Mouse (Mus musculus) Patski (cell line): ENCODE results near the gene Rev1. TPM values are rescaled to one million over a fixed set of nuclear protein-coding genes. Genes with fewer than 3 reads are reported as not detected.

ENCODE experiments used
- ATAC-seq: fragments of 100-300 bp; one replicate; pipeline ENCODE4 v1.8.0; 2021
- CTCF ChIA-PET: fragments of 350-600 bp; sonication (Branson Sonifier 250); formaldehyde crosslinking; loops from one replicate; lab custom pipeline; 2022; ENCODE audit warnings: inconsistent platforms; lab: Charles Lee
- POLR2A ChIA-PET: fragments of 350-600 bp; sonication (Branson Sonifier 250); formaldehyde crosslinking; loops from one replicate; lab custom pipeline; 2022; ENCODE audit warnings: antibody characterized with exemption, inconsistent platforms; lab: Charles Lee
- DNase-seq: peaks from one replicate; pipeline ENCODE4 v3.0.0-alpha.2; 2011; ENCODE audit warnings: low read depth, low spot score
- H3K27me3 ChIP-seq: fragments of 371-371 bp; one replicate; pipeline ENCODE4 v1.5.1; 2021
- CTCF ChIP-seq: fragments of 100-300 bp; IDR thresholded peaks from one replicate; pipeline ENCODE4 v1.5.1; 2021
- in situ Hi-C: fragments of 300-500 bp; cut with MboI; formaldehyde crosslinking; loops from 3 replicates; pipeline ENCODE4 v1.11.1; 2018; ENCODE audit warnings: low pct_unique_long_range_greater_than_20kb, mixed read lengths
- polyA plus RNA-seq: library from polyadenylated mRNA; unstranded; gene quantifications from one replicate; pipeline ENCODE4 v1.2.3, GENCODE M21; 2021

Gene Rev1
- 17.3 TPM for polyA plus RNA-seq

- DNase-seq = peak; percentile 28
- ChIA-PET CTCF (no interaction called here), POLR2A (no interaction called here)
- TF ChIP-seq CTCF = peak; percentile 99
- in situ Hi-C loops = loop anchor here (10.0 kb wide), 1 partner anchor 255 kb away; the partner anchor contains the start of gene Lipt1
- H3K27me3 ChIP-seq = peaks cover 10% of the 10 kb centered on the region
- ATAC-seq = peak; percentile 93
These were observed at the start of gene Rev1 for GRCm38 (mm10) chr1:38129501-38130267. TSS of gene Rev1 (minus strand) at chr1:38129801.

DNA sequence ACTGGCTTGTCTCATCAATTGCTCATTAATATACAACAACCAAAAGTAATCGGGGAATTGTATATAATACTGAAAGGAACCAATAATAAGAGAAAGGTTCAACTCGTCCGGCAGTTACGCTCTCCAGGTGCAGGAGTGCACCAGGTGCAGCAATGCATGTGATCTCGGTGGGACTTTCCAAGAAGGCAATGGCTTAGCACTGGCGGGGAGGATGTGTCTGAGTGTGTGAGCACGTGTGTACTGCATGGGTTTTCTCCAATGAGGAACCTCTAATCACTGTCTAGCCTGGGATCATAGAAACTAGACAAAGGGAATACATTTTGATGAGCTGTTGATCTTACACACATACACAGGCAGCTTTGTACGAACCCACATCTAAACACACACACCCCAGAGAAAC lies 49.3 kb upstream of the Rev1 start:
- ATAC-seq (no peak), DNase-seq (no peak)
- CTCF ChIA-PET = no interaction called here
- POLR2A ChIA-PET = no interaction called here
- no peak for TF ChIP-seq CTCF
- in situ Hi-C loops = no loop called here
- peaks cover 8% of the 10 kb centered on the region for H3K27me3 ChIP-seq

DNA sequence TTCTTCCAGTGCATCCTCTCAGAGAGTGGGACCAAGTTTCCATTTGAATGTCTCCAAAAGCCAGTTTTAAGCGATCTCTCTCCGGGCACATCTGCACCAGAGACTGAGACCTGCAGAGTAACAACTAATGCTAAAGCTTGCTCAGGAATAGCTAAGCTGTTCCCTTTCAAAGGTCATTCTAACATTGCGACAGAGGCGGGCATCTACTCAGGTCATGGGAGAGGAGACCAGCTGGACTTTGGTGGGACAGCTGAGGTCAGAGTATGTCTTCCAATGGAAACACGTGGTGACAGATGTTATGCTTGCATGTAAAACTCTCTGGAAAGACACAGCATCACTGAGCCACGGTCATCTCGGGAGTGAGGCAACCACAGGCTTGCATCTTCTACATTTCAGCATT lies 46.5 kb upstream of the Rev1 start:
- in situ Hi-C loops = no loop called here
- POLR2A ChIA-PET = no interaction called here
- no peak for TF ChIP-seq CTCF
- peaks cover 8% of the 10 kb centered on the region for H3K27me3 ChIP-seq
- DNase-seq (no peak), ATAC-seq (no peak)
- CTCF ChIA-PET = no interaction called here

GRCm38 (mm10) chr1:38171874-38172273 lies 42.3 kb upstream of the Rev1 start:
- CTCF ChIA-PET = no interaction called here
- in situ Hi-C loops = no loop called here
- ATAC-seq = no peak
- peaks cover 10% of the 10 kb centered on the region for H3K27me3 ChIP-seq
- no peak for DNase-seq
- POLR2A ChIA-PET = no interaction called here
- TF ChIP-seq CTCF = no peak

DNA sequence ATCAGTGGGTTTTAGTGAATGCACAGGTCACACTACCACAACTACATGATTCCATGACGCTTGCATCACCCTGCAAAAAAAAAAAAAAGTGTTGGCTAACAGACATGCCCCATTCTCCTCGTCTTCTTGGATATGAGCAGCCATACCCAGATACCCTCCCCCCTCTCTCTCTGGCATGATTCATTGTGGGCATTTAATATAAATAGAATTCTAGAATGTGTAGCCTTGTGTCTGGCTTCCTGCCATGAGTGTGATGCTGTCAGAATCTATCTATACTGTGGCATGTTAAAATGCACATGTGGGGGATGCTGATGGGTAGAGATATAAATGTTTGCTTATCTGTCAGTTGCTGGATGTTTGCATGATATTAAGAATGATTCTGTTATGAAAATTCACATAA lies 36.1 kb upstream of the Rev1 start:
- no peak for TF ChIP-seq CTCF
- ChIA-PET POLR2A (no interaction called here), CTCF (no interaction called here)
- in situ Hi-C loops = no loop called here
- H3K27me3 ChIP-seq = peaks cover 10% of the 10 kb centered on the region
- DNase-seq = no peak
- ATAC-seq = no peak

GRCm38 (mm10) chr1:38150086-38150485 lies 20.5 kb upstream of the Rev1 start:
- ChIA-PET CTCF (interaction anchor here (1.1 kb wide), 1 partner anchor 8 kb away, joined by 4 read pairs; no protein-coding TSS in a partner anchor), POLR2A (no interaction called here)
- DNase-seq (no peak), ATAC-seq (no peak)
- TF ChIP-seq CTCF = no peak
- peaks cover 7% of the 10 kb centered on the region for H3K27me3 ChIP-seq
- in situ Hi-C loops = no loop called here

- CTCF ChIA-PET = no interaction called here
- in situ Hi-C loops = no loop called here
These were observed 16.4 kb upstream of the Rev1 start for GRCm38 (mm10) chr1:38146008-38146407.

DNA sequence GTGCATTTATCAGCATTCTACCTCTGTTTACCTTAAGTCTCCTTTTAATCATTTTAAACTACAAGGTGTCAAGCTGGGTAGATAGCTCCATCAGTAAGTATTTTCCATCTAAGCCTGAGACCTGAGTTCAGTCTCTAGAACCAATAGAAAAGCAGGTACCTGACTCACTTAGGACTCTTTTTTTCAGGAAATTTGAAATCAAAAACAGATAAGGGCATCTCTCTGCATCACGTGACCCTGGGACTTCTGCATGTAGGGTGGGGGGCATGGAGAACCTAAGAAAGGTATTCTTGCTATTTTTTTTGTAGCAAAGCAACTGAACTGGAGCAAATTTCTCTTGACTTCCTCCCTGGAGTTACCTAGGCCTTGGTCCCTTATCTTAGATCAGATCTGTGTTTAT lies 11.8 kb upstream of the Rev1 start:
- DNase-seq (no peak), ATAC-seq (no peak)
- TF ChIP-seq CTCF = no peak
- peaks cover 32% of the 10 kb centered on the region for H3K27me3 ChIP-seq
- ChIA-PET POLR2A (interaction anchor here (1.1 to 1.2 kb wide), 2 partner anchors 15 to 129 kb away, joined by 3 to 4 read pairs; no protein-coding TSS in a partner anchor), CTCF (interaction anchor here (1.9 kb wide), 1 partner anchor 9 kb away, joined by 4 read pairs; no protein-coding TSS in a partner anchor)
- in situ Hi-C loops = no loop called here

More at GRCm38 (mm10) chr1:38146008-38146407, 16.4 kb upstream of the Rev1 start:
- DNase-seq (no peak), ATAC-seq (no peak)
- TF ChIP-seq CTCF = no peak
- POLR2A ChIA-PET = no interaction called here
- peaks cover 30% of the 10 kb centered on the region for H3K27me3 ChIP-seq

- ChIA-PET CTCF (interaction anchor here (1.9 kb wide), 1 partner anchor 10 kb away, joined by 4 read pairs; no protein-coding TSS in a partner anchor), POLR2A (interaction anchor here (1.1 kb wide), 1 partner anchor 16 kb away, joined by 4 read pairs; no protein-coding TSS in a partner anchor)
- DNase-seq = no peak
- in situ Hi-C loops = no loop called here
- peaks cover 32% of the 10 kb centered on the region for H3K27me3 ChIP-seq
- no peak for ATAC-seq
- no peak for TF ChIP-seq CTCF
These were observed 11.3 kb upstream of the Rev1 start for GRCm38 (mm10) chr1:38140911-38141310.

DNA sequence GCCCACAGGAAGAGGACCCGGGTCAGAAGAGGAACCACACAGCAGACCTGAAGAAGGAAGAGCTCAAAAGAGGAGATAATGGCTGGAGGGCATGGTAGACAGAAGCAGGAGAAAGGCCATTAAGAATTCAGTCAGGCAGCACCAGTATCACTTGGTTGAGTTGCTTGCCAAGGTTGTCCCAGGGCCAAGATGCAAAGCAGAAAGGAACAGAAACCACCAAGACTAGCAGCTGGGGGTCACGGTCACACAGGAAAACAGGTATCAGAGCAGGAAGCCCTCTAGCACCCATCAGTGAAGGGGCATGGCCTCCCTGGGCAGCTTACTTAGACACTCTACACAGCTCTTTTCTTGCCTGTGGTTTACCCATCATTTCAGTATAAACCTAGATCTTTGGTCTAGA lies 9.8 kb upstream of the Rev1 start:
- no peak for TF ChIP-seq CTCF
- no peak for DNase-seq
- no peak for ATAC-seq
- ChIA-PET CTCF (no interaction called here), POLR2A (no interaction called here)
- in situ Hi-C loops = no loop called here
- peaks cover 27% of the 10 kb centered on the region for H3K27me3 ChIP-seq

- POLR2A ChIA-PET = no interaction called here
- no peak for DNase-seq
These were observed 3.3 kb upstream of the Rev1 start for GRCm38 (mm10) chr1:38132942-38133341.

More at GRCm38 (mm10) chr1:38132942-38133341, 3.3 kb upstream of the Rev1 start:
- no peak for TF ChIP-seq CTCF
- H3K27me3 ChIP-seq = peaks cover 13% of the 10 kb centered on the region
- in situ Hi-C loops = no loop called here
- CTCF ChIA-PET = no interaction called here
- ATAC-seq = no peak
